Mouse (Mus musculus) gastrocnemius, adult 2 months (tissue): Measurements from ENCODE around the gene Pde9a. TPM values are rescaled to one million over a fixed set of nuclear protein-coding genes. Genes with fewer than 3 reads are reported as not detected.
A peak's percentile ranks its signal among the peaks of the same experiment; 100 is the strongest.

Source experiments
- DNase-seq: peaks from one replicate; pipeline ENCODE4 v3.0.0; 2022
- H3K27ac ChIP-seq: fragments of 200-600 bp; 2 replicates; pipeline ENCODE4 v1.8.1; 2022; ENCODE audit warnings: mild to moderate bottlenecking
- H3K4me3 ChIP-seq: fragments of 200-600 bp; 2 replicates; pipeline ENCODE4 v1.8.1; 2022; ENCODE audit warnings: mild to moderate bottlenecking, moderate library complexity
- CTCF ChIP-seq: fragments of 200-600 bp; IDR thresholded peaks from 2 replicates; pipeline ENCODE4 v1.8.1; 2022; ENCODE audit warnings: antibody characterized with exemption, mild to moderate bottlenecking, moderate library complexity
- intact Hi-C: fragments of 180-260 bp; cut with DNase I; formaldehyde crosslinking; loops from one replicate; pipeline ENCODE4 v1.15.1; 2025
- total RNA-seq, 2 experiments: library from RNA; stranded (reverse); gene quantifications; 2 replicates each; pipeline ENCODE4 v1.2.3; 2021

Pde9a gene
- total RNA-seq, 2 experiments from 2014 or later: 1.8 to 3.3 TPM

GRCm38 (mm10) chr17:31442513-31442912 lies 56.5 kb downstream of the Pde9a start:
- intact Hi-C loops: no loop called here

GRCm38 (mm10) chr17:31444251-31444650 lies 58.2 kb downstream of the Pde9a start:
- H3K4me3 ChIP-seq: no peak overlapping the region
- no peak for TF ChIP-seq CTCF
- H3K27ac ChIP-seq: no peak overlapping the region
- intact Hi-C loops: no loop called here
- no peak for DNase-seq

More at GRCm38 (mm10) chr17:31442513-31442912, 56.5 kb downstream of the Pde9a start:
- no peak for DNase-seq
- Histone ChIP-seq H3K27ac (peak overlapping the region; percentile 40), H3K4me3 (no peak overlapping the region)
- TF ChIP-seq CTCF: no peak

GRCm38 (mm10) chr17:31445061-31445731 lies 59.2 kb downstream of the Pde9a start:
- Histone ChIP-seq H3K4me3 (no peak overlapping the region), H3K27ac (no peak overlapping the region)
- TF ChIP-seq CTCF: no peak
- no peak for DNase-seq
- intact Hi-C loops: no loop called here

- DNase-seq: no peak
- TF ChIP-seq CTCF: no peak
- intact Hi-C loops: no loop called here
- Histone ChIP-seq H3K4me3 (no peak overlapping the region), H3K27ac (no peak overlapping the region)
These were observed 61.8 kb downstream of the Pde9a start for GRCm38 (mm10) chr17:31447766-31448165.

- intact Hi-C loops: no loop called here
- TF ChIP-seq CTCF: peak; percentile 10; the same call in 1 of the 2 replicates
These were observed 62.5 kb downstream of the Pde9a start for GRCm38 (mm10) chr17:31448519-31448918.

GRCm38 (mm10) chr17:31450206-31450605 lies 64.2 kb downstream of the Pde9a start:
- intact Hi-C loops: no loop called here
- H3K4me3 ChIP-seq: no peak overlapping the region
- DNase-seq: no peak
- TF ChIP-seq CTCF: no peak
- no peak overlapping the region for H3K27ac ChIP-seq

More at GRCm38 (mm10) chr17:31448519-31448918, 62.5 kb downstream of the Pde9a start:
- Histone ChIP-seq H3K4me3 (no peak overlapping the region), H3K27ac (no peak overlapping the region)
- DNase-seq: no peak

GRCm38 (mm10) chr17:31451179-31451708 lies 65.2 kb downstream of the Pde9a start:
- no peak for DNase-seq
- no peak overlapping the region for H3K27ac ChIP-seq
- no peak for TF ChIP-seq CTCF
- H3K4me3 ChIP-seq: no peak overlapping the region
- intact Hi-C loops: no loop called here

GRCm38 (mm10) chr17:31452816-31453215 lies 66.8 kb downstream of the Pde9a start:
- no peak for DNase-seq
- no peak for TF ChIP-seq CTCF
- H3K27ac ChIP-seq: peak overlapping the region; percentile 31
- H3K4me3 ChIP-seq: no peak overlapping the region
- intact Hi-C loops: no loop called here

- H3K27ac ChIP-seq: peak overlapping the region; percentile 31
- H3K4me3 ChIP-seq: no peak overlapping the region
- intact Hi-C loops: no loop called here
- TF ChIP-seq CTCF: no peak
- no peak for DNase-seq
These were observed 67.5 kb downstream of the Pde9a start for GRCm38 (mm10) chr17:31453476-31453875.

- peak overlapping the region; percentile 38 for H3K27ac ChIP-seq
- no peak for DNase-seq
- no peak overlapping the region for H3K4me3 ChIP-seq
- no peak for TF ChIP-seq CTCF
- intact Hi-C loops: no loop called here
These were observed 68.0 kb downstream of the Pde9a start for GRCm38 (mm10) chr17:31454056-31454455.

GRCm38 (mm10) chr17:31456723-31457567 lies 70.9 kb downstream of the Pde9a start:
- no peak overlapping the region for H3K4me3 ChIP-seq
- intact Hi-C loops: no loop called here
- no peak for TF ChIP-seq CTCF
- H3K27ac ChIP-seq: no peak overlapping the region
- DNase-seq: peak; percentile 77

- H3K4me3 ChIP-seq: no peak overlapping the region
- DNase-seq: no peak
- TF ChIP-seq CTCF: no peak
- intact Hi-C loops: no loop called here
- no peak overlapping the region for H3K27ac ChIP-seq
These were observed 74.4 kb downstream of the Pde9a start for GRCm38 (mm10) chr17:31460416-31460815.

GRCm38 (mm10) chr17:31462506-31462905 lies 76.5 kb downstream of the Pde9a start:
- Histone ChIP-seq H3K4me3 (no peak overlapping the region), H3K27ac (no peak overlapping the region)
- intact Hi-C loops: no loop called here
- DNase-seq: no peak
- no peak for TF ChIP-seq CTCF
